Mouse (Mus musculus) hematopoietic multipotent progenitor cell, adult 10-12 weeks (in vitro differentiated cells): Measurements from ENCODE around the gene Klhdc2. TPM values are rescaled to one million over a fixed set of nuclear protein-coding genes. Genes with fewer than 3 reads are reported as not detected.

ENCODE experiments used
- polyA plus RNA-seq: library from polyadenylated mRNA; stranded (reverse); fragments of >175 nt; gene quantifications from 2 replicates; pipeline ENCODE4 v1.2.3, GENCODE M21; 2012; ENCODE audit warnings: low replicate concordance

Gene Klhdc2
- 11.3 and 19.7 TPM in 2 replicates for polyA plus RNA-seq

DNA sequence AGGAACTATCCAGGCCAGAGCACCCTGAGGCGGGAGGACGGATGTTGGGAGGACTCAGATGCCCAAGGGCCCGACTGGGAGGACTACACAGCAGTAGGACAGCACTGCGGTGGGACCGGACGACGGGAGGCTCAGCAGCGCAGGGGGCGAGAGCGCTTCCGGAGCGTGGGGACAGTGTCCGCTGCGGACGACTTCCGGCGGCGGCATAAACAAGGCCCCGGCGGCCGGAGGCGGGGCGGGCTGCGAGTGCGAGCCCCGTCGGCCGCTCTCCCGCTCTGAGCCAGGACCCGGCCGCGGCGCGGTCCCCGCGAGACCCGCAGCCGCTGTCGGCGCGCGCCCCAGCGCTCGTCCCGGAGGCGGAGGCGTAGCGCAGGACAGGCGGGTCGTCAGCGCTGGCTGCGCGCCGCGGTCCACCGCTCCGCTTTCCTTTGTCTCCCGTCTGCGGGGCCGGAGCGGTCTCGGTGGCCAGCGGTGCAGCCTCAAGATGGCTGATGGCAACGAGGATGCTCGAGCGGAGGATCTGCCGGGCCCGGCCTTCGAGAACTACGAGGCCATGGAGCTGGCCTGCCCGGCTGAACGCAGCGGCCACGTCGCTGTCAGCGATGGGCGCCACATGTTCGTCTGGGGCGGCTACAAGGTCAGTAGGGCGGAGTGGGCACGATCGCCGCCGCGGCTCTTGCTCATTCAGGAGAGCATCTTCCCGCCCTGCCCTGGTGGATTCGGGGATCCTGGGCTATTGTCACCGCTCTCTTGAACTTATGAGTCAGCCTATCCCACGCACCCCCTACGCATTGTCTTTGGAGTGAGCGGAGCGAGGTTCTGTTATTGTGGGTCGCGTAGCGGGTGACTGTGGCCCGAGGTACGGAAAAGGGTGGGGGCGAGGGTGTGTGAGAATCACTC lies at the start of gene Klhdc2:
TSS of gene Klhdc2 (plus strand) at position 171 of the 900 bp plus-strand sequence.

DNA sequence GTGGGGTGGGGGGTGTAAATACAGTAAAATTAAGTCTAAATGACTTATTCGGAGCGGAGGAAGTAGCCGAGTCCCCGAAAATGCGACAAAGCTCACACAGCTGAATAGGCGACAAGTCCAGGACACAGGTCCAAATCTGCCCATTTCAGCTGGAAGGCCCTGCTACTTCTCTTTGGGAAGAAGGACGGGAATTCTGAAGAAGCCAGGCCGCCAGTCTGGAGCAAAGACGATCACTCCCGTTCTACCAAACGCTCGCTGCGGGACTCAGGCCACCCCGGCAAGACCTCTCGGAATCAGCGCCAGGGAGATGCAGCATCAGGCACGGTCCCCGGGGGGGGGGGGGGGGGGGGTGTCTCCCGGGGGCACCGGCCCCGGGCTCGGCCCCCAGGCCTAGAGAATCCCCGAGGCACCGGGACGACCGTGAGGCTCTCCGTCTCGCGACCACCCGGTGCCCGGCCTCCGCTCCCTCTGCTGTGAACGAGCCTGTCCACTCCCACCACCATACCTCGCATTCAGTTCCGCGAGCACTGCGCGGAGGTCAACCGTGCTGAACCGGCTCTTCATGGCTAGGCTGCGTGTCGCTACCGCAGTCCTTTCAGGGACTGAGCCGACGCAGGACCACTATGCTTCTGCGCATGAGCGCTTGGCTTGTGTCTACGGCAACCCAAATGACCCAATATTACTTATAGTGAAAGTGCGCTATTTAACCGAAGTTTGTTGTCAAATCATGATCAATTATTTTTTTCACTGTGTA lies 60.2 kb downstream of the Klhdc2 start, which contains the start of gene Nemf:
TSS of gene Nemf (minus strand) at position 620 of the 754 bp plus-strand sequence.

Other genes starting within 250 kb of the Klhdc2 start
- 204 and 4,522 TPM in 2 replicates for gene Rps29, start 137.5 kb upstream of the Klhdc2 start, polyA plus RNA-seq
- 1.3 and 7.1 TPM in 2 replicates for gene Lrr1, start 127.9 kb upstream of the Klhdc2 start, polyA plus RNA-seq
- 19.3 and 55.5 TPM in 2 replicates for gene Rpl36al, start 112.6 kb upstream of the Klhdc2 start, polyA plus RNA-seq
- 29.1 and 38.3 TPM in 2 replicates for gene Mgat2, start 112.5 kb upstream of the Klhdc2 start, polyA plus RNA-seq
- gene Gm49383, start 99.6 kb upstream of the Klhdc2 start, polyA plus RNA-seq, result 16.6 and 35.3 TPM in 2 replicates
- gene Dnaaf2, start 98.3 kb upstream of the Klhdc2 start, polyA plus RNA-seq, result 1.5 and 2.4 TPM in 2 replicates
- gene Gm49384, start 92.4 kb upstream of the Klhdc2 start, polyA plus RNA-seq, result not detected in 2 replicates
- 4.4 and 5.0 TPM in 2 replicates for gene Pole2, start 68.5 kb upstream of the Klhdc2 start, polyA plus RNA-seq
- 24.1 and 25.2 TPM in 2 replicates for gene Klhdc1, start 55.5 kb upstream of the Klhdc2 start, polyA plus RNA-seq
- 1.7 and 6.2 TPM in 2 replicates for gene Nemf, start 60.5 kb downstream of the Klhdc2 start, polyA plus RNA-seq
- 298 and 367 TPM in 2 replicates for gene Arf6, start 75.5 kb downstream of the Klhdc2 start, polyA plus RNA-seq
- gene Gm9887, start 75.8 kb downstream of the Klhdc2 start, polyA plus RNA-seq, result 5.9 and 11.9 TPM in 2 replicates